9 mouse cellular contexts compared by ENCODE assay signal in the genomic region with DNA sequence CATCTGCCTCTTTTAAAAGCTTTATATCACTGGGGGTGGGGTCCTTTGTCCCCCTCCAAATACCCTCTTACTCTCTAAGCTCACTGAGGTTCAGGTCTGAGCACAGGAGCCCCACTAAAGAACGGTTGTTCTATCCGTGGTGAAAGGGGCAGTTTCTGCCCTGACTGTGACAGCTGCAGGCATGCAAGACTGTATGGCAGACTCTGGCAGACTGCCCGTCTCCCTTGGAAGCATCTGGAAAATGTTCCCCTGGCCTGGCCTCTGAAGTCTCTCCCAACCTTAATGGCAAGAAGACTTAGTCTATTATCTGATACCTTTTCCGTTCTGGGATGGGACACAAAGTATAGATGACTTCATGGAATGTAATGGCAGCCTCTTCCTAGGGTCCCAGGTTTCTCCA. TPM values are rescaled to one million over a fixed set of nuclear protein-coding genes. Genes with fewer than 3 reads are reported as not detected.
DNase-seq lines count a peak whose midpoint lies in the region; ATAC-seq and TF ChIP-seq lines count a peak whose summit lies in the region.
"Had no signal": no experiment of that assay in that cellular context is flagged by ENCODE, and none has a peak within 500 bp of the region (broad histone marks: within the 10 kb centered on the region; RNA-seq: fewer than 3 reads in every experiment).

No protein-coding gene starts in this region.

- no peak for TF ChIP-seq CTCF in kidney, adult 2 months (conservative IDR thresholded peaks at IDR 0.05; ENCODE audit: insufficient read depth, insufficient read length, low read depth, low read length)
- no peak for TF ChIP-seq CTCF in brain, embryonic 14.5 days (IDR thresholded peaks at IDR 0.05; ENCODE audit: borderline replicate concordance, extremely low read depth, insufficient read depth, insufficient read length)

- no peak overlapping the region for H3K4me3 ChIP-seq in kidney, adult 2 months (ENCODE audit: insufficient read depth, low read depth, low read length)
- no peak overlapping the region for H3K4me3 ChIP-seq in hindbrain, embryonic 16.5 days (ENCODE audit: low read length)

- 51% methylated on average over 4 of the region's 4 CpGs for WGBS in kidney, adult 2 months
- 19% methylated on average over 4 of the region's 4 CpGs for WGBS in hindbrain, embryonic 16.5 days

- no peak overlapping the region for H3K9ac ChIP-seq in hindbrain, embryonic 16.5 days (ENCODE audit: low read depth, low read length)

- H3K27ac ChIP-seq in kidney, adult 2 months (ENCODE audit: insufficient read depth, low read depth, low read length): no peak overlapping the region
- H3K27ac ChIP-seq in hindbrain, embryonic 16.5 days (ENCODE audit: low read depth, low read length): peak overlapping the region; percentile 23; the same call in 1 of the 2 replicates
- H3K27ac ChIP-seq: stomach, postnatal 0 days had no signal

- H3K27me3 ChIP-seq in kidney, adult 2 months (replicated peaks; ENCODE audit: control insufficient read depth, insufficient read depth, low read length): no peaks in the 10 kb centered on the region
- no peaks in the 10 kb centered on the region for H3K27me3 ChIP-seq in hindbrain, embryonic 16.5 days (replicated peaks; ENCODE audit: control insufficient read depth, insufficient read depth, low read length)

- no peaks in the 10 kb centered on the region for H3K9me3 ChIP-seq in hindbrain, embryonic 16.5 days (ENCODE audit: control insufficient read depth, low read length)

- no peak overlapping the region for H3K4me2 ChIP-seq in hindbrain, embryonic 16.5 days (ENCODE audit: low read length)

- H3K36me3 ChIP-seq in kidney, adult 2 months (ENCODE audit: control insufficient read depth, insufficient read depth, low read length): no peaks in the 10 kb centered on the region
- H3K36me3 ChIP-seq in hindbrain, embryonic 16.5 days (ENCODE audit: control insufficient read depth, insufficient read depth, low read length): no peaks in the 10 kb centered on the region

- TF ChIP-seq POLR2A in kidney, adult 2 months (IDR thresholded peaks at IDR 0.05; ENCODE audit: low read depth, low read length): no peak
- TF ChIP-seq POLR2A in brain, embryonic 14.5 days (IDR thresholded peaks at IDR 0.05; ENCODE audit: borderline replicate concordance, extremely low read depth, insufficient read depth, insufficient read length, poor library complexity, severe bottlenecking): no peak

- peak; percentile 25; the same call in 1 of the 2 replicates for ATAC-seq in hindbrain, embryonic 16.5 days
- ATAC-seq in inflammation-experienced regulatory T-cells, adult 6 months: no peak

- peak; percentile 48 for DNase-seq in adrenal gland, postnatal 14 days
- DNase-seq in adrenal gland, adult 2 months: no peak
- DNase-seq in kidney, adult 2 months: peak; percentile 14
- DNase-seq in kidney, adult 9 months: no peak
- peak; percentile 87 for DNase-seq in brain, embryonic 14.5 days (ENCODE audit: low read depth)
- no peak for DNase-seq in layer of hippocampus, adult 11-12 months (ENCODE audit: low spot score)

- H3K4me1 ChIP-seq in kidney, adult 2 months (ENCODE audit: control insufficient read depth, insufficient read depth, low read length): no peaks in the 10 kb centered on the region
- H3K4me1 ChIP-seq in hindbrain, embryonic 16.5 days (ENCODE audit: control insufficient read depth, insufficient read depth, low read depth, low read length): peaks cover 26% of the 10 kb centered on the region

RNA-seq across cellular contexts. Expression of gene Amotl2, which starts 28.5 kb away (rescaled TPM):
- 160 and 219 TPM in 2 replicates for total RNA-seq in adrenal gland, postnatal 14 days (2021)
- total RNA-seq in adrenal gland, adult 2 months (2021): 100 to 1,000 TPM; 154 to 186 TPM
- polyA plus RNA-seq in adrenal gland, adult 2 months (2012; rRNA removed): 116 and 153 TPM in 2 replicates
- 37.7 and 40.5 TPM in 2 replicates for polyA plus RNA-seq in kidney, adult 2 months (2012; rRNA removed)
- polyA plus RNA-seq in brain, embryonic 14.5 days (2012; rRNA removed): 53.3 and 83.2 TPM in 2 replicates
- 40.7 and 47.5 TPM in 2 replicates for polyA plus RNA-seq in hindbrain, embryonic 16.5 days (2015; fragmentation: Nextera tagmentation; extraction: Ambion mirVana)
- polyA plus RNA-seq in inflammation-experienced regulatory T-cells, adult 6 months (2017; shearing (Covaris generic)): under 1 TPM in 1 of 3 experiments, not detected in 2; 0.21 TPM

Comparison
In these comparisons a context has a peak if more than half of its experiments do, and no peak if none do; other contexts are left out.
1. DNase-seq: peak in adrenal gland, postnatal 14 days (single experiment), kidney, adult 2 months (single experiment) and brain, embryonic 14.5 days (single experiment); none in adrenal gland, adult 2 months (single experiment), kidney, adult 9 months (single experiment) and layer of hippocampus, adult 11-12 months (single experiment).
2. RNA of gene Amotl2, which starts 28.5 kb away (polyA plus RNA-seq): 116 to 153 TPM in adrenal gland, adult 2 months, 53.3 to 83.2 TPM in brain, embryonic 14.5 days, 40.7 to 47.5 TPM in hindbrain, embryonic 16.5 days and 37.7 to 40.5 TPM in kidney, adult 2 months; 0.21 TPM in inflammation-experienced regulatory T-cells, adult 6 months; every median in the first group is over 10 times any median in the second.